Mouse (Mus musculus): ENCODE results near the gene Acin1. TPM values are rescaled to one million over a fixed set of nuclear protein-coding genes. Genes with fewer than 3 reads are reported as not detected.

Gene Acin1
- polyA plus RNA-seq, 1 experiment, result 40.2 TPM

GRCm38 (mm10) chr14:54705844-54706243 is 19.1 kb upstream of the Acin1 start:
- peak overlapping the region; percentile 29 for H3K4me3 ChIP-seq (replicated peaks)
- peak; percentile 93 for TF ChIP-seq TAL1 (IDR thresholded peaks at IDR 0.05; ENCODE audit: low read length)
- peak; percentile 82 for TF ChIP-seq GATA1 (IDR thresholded peaks at IDR 0.05; ENCODE audit: low read length)

GRCm38 (mm10) chr14:54703207-54703606 is 16.5 kb upstream of the Acin1 start:
- no peak overlapping the region for H3K4me3 ChIP-seq (replicated peaks)
- no peaks in the 10 kb centered on the region for H3K36me3 ChIP-seq (ENCODE audit: control insufficient read depth)
- peaks cover 29% of the 10 kb centered on the region for H3K4me1 ChIP-seq (ENCODE audit: control insufficient read depth)
- H3K27me3 ChIP-seq (ENCODE audit: control insufficient read depth), result peaks cover 53% of the 10 kb centered on the region
- TF ChIP-seq GATA1 (IDR thresholded peaks at IDR 0.05; ENCODE audit: low read length) (no peak), TAL1 (IDR thresholded peaks at IDR 0.05; ENCODE audit: low read length) (no peak)
- no peaks in the 10 kb centered on the region for H3K9me3 ChIP-seq (ENCODE audit: control insufficient read depth, low read length)

More at GRCm38 (mm10) chr14:54705844-54706243, 19.1 kb upstream of the Acin1 start:
- Histone ChIP-seq H3K9me3 (ENCODE audit: control insufficient read depth, low read length) (no peaks in the 10 kb centered on the region), H3K4me1 (ENCODE audit: control insufficient read depth) (peaks cover 31% of the 10 kb centered on the region), H3K36me3 (ENCODE audit: control insufficient read depth) (no peaks in the 10 kb centered on the region), H3K27me3 (ENCODE audit: control insufficient read depth) (peaks cover 75% of the 10 kb centered on the region)

- no peaks in the 10 kb centered on the region for H3K9me3 ChIP-seq (ENCODE audit: control insufficient read depth, low read length)
- H3K36me3 ChIP-seq (ENCODE audit: control insufficient read depth), result no peaks in the 10 kb centered on the region
- no peak overlapping the region for H3K4me3 ChIP-seq (replicated peaks)
- H3K4me1 ChIP-seq (ENCODE audit: control insufficient read depth), result peaks cover 20% of the 10 kb centered on the region
- peaks cover 35% of the 10 kb centered on the region for H3K27me3 ChIP-seq (ENCODE audit: control insufficient read depth)
- TF ChIP-seq TAL1 (IDR thresholded peaks at IDR 0.05; ENCODE audit: low read length), result no peak
- TF ChIP-seq GATA1 (IDR thresholded peaks at IDR 0.05; ENCODE audit: low read length), result no peak
Observed at GRCm38 (mm10) chr14:54701298-54701697, 14.6 kb upstream of the Acin1 start.

GRCm38 (mm10) chr14:54699586-54699985 is 12.9 kb upstream of the Acin1 start:
- peaks cover 3% of the 10 kb centered on the region; the same call in 1 of the 2 replicates for H3K36me3 ChIP-seq (ENCODE audit: control insufficient read depth)
- peaks cover 4% of the 10 kb centered on the region for H3K4me1 ChIP-seq (ENCODE audit: control insufficient read depth)
- H3K27me3 ChIP-seq (ENCODE audit: control insufficient read depth), result peaks cover 32% of the 10 kb centered on the region
- no peaks in the 10 kb centered on the region for H3K9me3 ChIP-seq (ENCODE audit: control insufficient read depth, low read length)
- TF ChIP-seq GATA1 (IDR thresholded peaks at IDR 0.05; ENCODE audit: low read length) (no peak), TAL1 (IDR thresholded peaks at IDR 0.05; ENCODE audit: low read length) (no peak)
- H3K4me3 ChIP-seq (replicated peaks), result no peak overlapping the region

- Histone ChIP-seq H3K36me3 (ENCODE audit: control insufficient read depth) (peaks cover 11% of the 10 kb centered on the region), H3K4me3 (replicated peaks) (no peak within 1 kb of the TSS), H3K4me1 (ENCODE audit: control insufficient read depth) (peaks cover 4% of the 10 kb centered on the region), H3K9me3 (ENCODE audit: control insufficient read depth, low read length) (no peaks in the 10 kb centered on the region), H3K27me3 (ENCODE audit: control insufficient read depth) (peaks cover 29% of the 10 kb centered on the region)
- TF ChIP-seq TAL1 (IDR thresholded peaks at IDR 0.05; ENCODE audit: low read length), result no peak
Observed at GRCm38 (mm10) chr14:54698733-54699132, 12.0 kb upstream of the Acin1 start, which contains the start of gene Gm29776. Gene Gm29776 (minus strand): TSS chr14:54698833.

GRCm38 (mm10) chr14:54696752-54697151 is 10.0 kb upstream of the Acin1 start:
- no peak overlapping the region for H3K4me3 ChIP-seq (replicated peaks)
- H3K9me3 ChIP-seq (ENCODE audit: control insufficient read depth, low read length), result no peaks in the 10 kb centered on the region
- no peak for TF ChIP-seq GATA1 (IDR thresholded peaks at IDR 0.05; ENCODE audit: low read length)
- peaks cover 3% of the 10 kb centered on the region for H3K4me1 ChIP-seq (ENCODE audit: control insufficient read depth)
- peaks cover 10% of the 10 kb centered on the region for H3K27me3 ChIP-seq (ENCODE audit: control insufficient read depth)
- peaks cover 25% of the 10 kb centered on the region for H3K36me3 ChIP-seq (ENCODE audit: control insufficient read depth)

GRCm38 (mm10) chr14:54695042-54695441 is 8.3 kb upstream of the Acin1 start:
- H3K9me3 ChIP-seq (ENCODE audit: control insufficient read depth, low read length), result no peaks in the 10 kb centered on the region
- no peak overlapping the region for H3K4me3 ChIP-seq (replicated peaks)
- peaks cover 6% of the 10 kb centered on the region for H3K27me3 ChIP-seq (ENCODE audit: control insufficient read depth)
- no peaks in the 10 kb centered on the region for H3K4me1 ChIP-seq (ENCODE audit: control insufficient read depth)
- peaks cover 37% of the 10 kb centered on the region for H3K36me3 ChIP-seq (ENCODE audit: control insufficient read depth)
- TF ChIP-seq TAL1 (IDR thresholded peaks at IDR 0.05; ENCODE audit: low read length) (no peak), GATA1 (IDR thresholded peaks at IDR 0.05; ENCODE audit: low read length) (no peak)

- Histone ChIP-seq H3K27me3 (ENCODE audit: control insufficient read depth) (no peaks in the 10 kb centered on the region), H3K4me1 (ENCODE audit: control insufficient read depth) (peaks cover 46% of the 10 kb centered on the region), H3K9me3 (ENCODE audit: control insufficient read depth, low read length) (no peaks in the 10 kb centered on the region), H3K36me3 (ENCODE audit: control insufficient read depth) (peaks cover 53% of the 10 kb centered on the region), H3K4me3 (replicated peaks) (peak overlapping the region; percentile 100)
- TF ChIP-seq TAL1 (IDR thresholded peaks at IDR 0.05; ENCODE audit: low read length) (no peak), GATA1 (IDR thresholded peaks at IDR 0.05; ENCODE audit: low read length) (no peak)
Observed at GRCm38 (mm10) chr14:54687251-54687650, 520 bp upstream of the Acin1 start.

GRCm38 (mm10) chr14:54686063-54686521 is 639 bp downstream of the Acin1 start, which contains the start of gene 1700123O20Rik:
Gene 1700123O20Rik (plus strand): TSS chr14:54686216.
- TF ChIP-seq TAL1 (IDR thresholded peaks at IDR 0.05; ENCODE audit: low read length), result no peak
- peak; percentile 68 for TF ChIP-seq GATA1 (IDR thresholded peaks at IDR 0.05; ENCODE audit: low read length)
- Histone ChIP-seq H3K4me1 (ENCODE audit: control insufficient read depth) (peaks cover 52% of the 10 kb centered on the region), H3K9me3 (ENCODE audit: control insufficient read depth, low read length) (no peaks in the 10 kb centered on the region), H3K4me3 (replicated peaks) (peak within 1 kb of the TSS; percentile 100), H3K27me3 (ENCODE audit: control insufficient read depth) (no peaks in the 10 kb centered on the region), H3K36me3 (ENCODE audit: control insufficient read depth) (peaks cover 61% of the 10 kb centered on the region)

- Histone ChIP-seq H3K9me3 (ENCODE audit: control insufficient read depth, low read length) (no peaks in the 10 kb centered on the region), H3K27me3 (ENCODE audit: control insufficient read depth) (no peaks in the 10 kb centered on the region), H3K36me3 (ENCODE audit: control insufficient read depth) (peaks cover 58% of the 10 kb centered on the region), H3K4me3 (replicated peaks) (peak overlapping the region; percentile 100), H3K4me1 (ENCODE audit: control insufficient read depth) (peaks cover 52% of the 10 kb centered on the region)
- TF ChIP-seq TAL1 (IDR thresholded peaks at IDR 0.05; ENCODE audit: low read length), result no peak
- TF ChIP-seq GATA1 (IDR thresholded peaks at IDR 0.05; ENCODE audit: low read length), result no peak
Observed at GRCm38 (mm10) chr14:54685471-54685870, 1.3 kb downstream of the Acin1 start.
